Comparison of ENCODE assay signal across 20 mouse cellular contexts in the genomic region with DNA sequence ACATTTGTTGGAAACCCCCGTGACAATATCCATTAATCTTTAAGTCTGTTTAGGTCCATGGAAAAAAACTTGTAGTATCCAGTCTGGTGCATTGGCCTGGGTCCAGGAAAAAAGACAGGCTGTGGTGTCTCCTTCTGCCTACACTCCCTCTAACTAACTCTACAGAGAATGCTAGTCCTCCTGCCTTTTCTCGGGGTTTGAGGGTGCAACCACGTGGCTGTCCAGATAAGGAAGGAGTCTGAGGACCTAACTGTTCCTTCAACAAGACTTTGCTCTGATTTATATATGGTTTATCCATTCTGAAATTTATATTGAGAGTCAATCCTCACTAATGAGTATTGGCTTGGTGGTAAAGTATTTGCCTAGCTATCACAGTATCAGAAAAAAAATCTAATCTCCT. TPM values are rescaled to one million over a fixed set of nuclear protein-coding genes. Genes with fewer than 3 reads are reported as not detected.
DNase-seq lines count a peak whose midpoint lies in the region; ATAC-seq lines count a peak whose summit lies in the region.
"Had no signal": no experiment of that assay in that cellular context is flagged by ENCODE, and none has a peak within 500 bp of the region (broad histone marks: within the 10 kb centered on the region; RNA-seq: fewer than 3 reads in every experiment).

No protein-coding gene starts in this region.

- intact Hi-C loops in heart, postnatal 36 days (cut with DNase I), result no loop called here

- ATAC-seq in megakaryocyte progenitor cell, adult 5-6 weeks (replicated peaks; ENCODE audit: poor library complexity), result peak; percentile 60
- ATAC-seq: activated CD4-positive, CD25-positive, alpha-beta regulatory T cell, adult 4 months; CD4-positive, CD25-positive, alpha-beta regulatory T cell, adult 4 months; forebrain, embryonic 15.5 days; Patski had no signal

- peak; percentile 40 to 49 for DNase-seq in cerebellum, postnatal 10 days
- no peak for DNase-seq in cerebellum, adult 11 months
- DNase-seq in layer of hippocampus, adult 11-12 months (ENCODE audit: low spot score), result peak; percentile 1
- no peak for DNase-seq in layer of hippocampus, adult 18-20 months (ENCODE audit: low spot score in 2 of 2)
- DNase-seq in heart, postnatal 36 days, result no peak
- no peak for DNase-seq in kidney, adult 8-10 months
- DNase-seq: adrenal gland, adult 8-10 months; adrenal gland, postnatal 14 days; adrenal gland, postnatal 36 days; B cell, adult 2 months; cerebellum, adult 18-20 months; cerebellum, adult 8-10 months; cerebellum, adult 9-11 months; cerebellum, postnatal 25 days had no signal

RNA-seq across cellular contexts. Expression of a gene that starts 12.6 kb away (rescaled TPM):
- total RNA-seq in layer of hippocampus, adult 18-20 months (2021), result 10 to 100 TPM; 35.1 to 38.9 TPM
- total RNA-seq in megakaryocyte progenitor cell, adult 5-6 weeks (2015), result 20.2 and 21.5 TPM in 2 replicates
- total RNA-seq in megakaryocyte progenitor cell, adult 5-6 weeks (2017), result 24.4 and 24.7 TPM in 2 replicates
- 10 to 100 TPM; 14.9 to 17.6 TPM for total RNA-seq in heart, postnatal 36 days (2021)

RNA-seq across cellular contexts. Expression of a gene that starts 13.3 kb away (rescaled TPM):
- total RNA-seq in layer of hippocampus, adult 18-20 months (2021), result 100 to 1,000 TPM; 183 to 185 TPM
- total RNA-seq in megakaryocyte progenitor cell, adult 5-6 weeks (2015), result 40.8 and 47.4 TPM in 2 replicates
- total RNA-seq in megakaryocyte progenitor cell, adult 5-6 weeks (2017), result 42.3 and 50.2 TPM in 2 replicates
- total RNA-seq in heart, postnatal 36 days (2021), result 10 to 100 TPM; 22.2 to 23.5 TPM

RNA-seq across cellular contexts. Expression of a gene that starts 13.3 kb away (rescaled TPM):
- total RNA-seq in layer of hippocampus, adult 18-20 months (2021), result 10 to 100 TPM; 29.3 to 31.7 TPM
- 16.8 and 17.2 TPM in 2 replicates for total RNA-seq in megakaryocyte progenitor cell, adult 5-6 weeks (2015)
- 40.3 and 52.9 TPM in 2 replicates for total RNA-seq in megakaryocyte progenitor cell, adult 5-6 weeks (2017)
- 10 to 100 TPM; 23.2 to 30.0 TPM for total RNA-seq in heart, postnatal 36 days (2021)

RNA-seq across cellular contexts. Expression of a gene that starts 22.1 kb away (rescaled TPM):
- total RNA-seq in layer of hippocampus, adult 18-20 months (2021), result under 1 TPM; 0.15 to 0.47 TPM
- total RNA-seq in megakaryocyte progenitor cell, adult 5-6 weeks (2015), result 0.15 and 0.44 TPM in 2 replicates
- not detected in 2 replicates for total RNA-seq in megakaryocyte progenitor cell, adult 5-6 weeks (2017)
- total RNA-seq in heart, postnatal 36 days (2021), result under 1 TPM; 0.56 to 0.57 TPM
- total RNA-seq: adrenal gland, postnatal 14 days; CH12.LX had no signal

RNA-seq across cellular contexts. Expression of a gene that starts 24.4 kb away (rescaled TPM):
- total RNA-seq in layer of hippocampus, adult 18-20 months (2021), result 10 to 100 TPM; 26.8 to 30.3 TPM
- total RNA-seq in megakaryocyte progenitor cell, adult 5-6 weeks (2015), result 10.0 and 12.8 TPM in 2 replicates
- total RNA-seq in megakaryocyte progenitor cell, adult 5-6 weeks (2017), result 10.3 and 14.8 TPM in 2 replicates
- 10 to 100 TPM; 28.8 to 30.4 TPM for total RNA-seq in heart, postnatal 36 days (2021)

Comparison
In these comparisons a context has a peak if more than half of its experiments do, and no peak if none do; other contexts are left out.
1. DNase-seq: peak in cerebellum, postnatal 10 days (2 of 2) and layer of hippocampus, adult 11-12 months (single experiment); none in cerebellum, adult 11 months (single experiment), layer of hippocampus, adult 18-20 months (0 of 2), heart, postnatal 36 days (0 of 2) and kidney, adult 8-10 months (0 of 2).